Mouse (Mus musculus) forebrain, embryonic 13.5 days (tissue): ENCODE measurements at regions not wholly inside any gene's neighbourhood (a gene's known extent, or its start where the extent isn't known, plus 50 kb on each side); places are given as distances from the start of the nearest gene placed in this dataset.

Experiments
- ATAC-seq: fragments of 200-750 bp; cut with Nextera tagmentation; 2 replicates; pipeline ENCODE4 v1.8.0; 2017
- H3K27ac ChIP-seq: fragments of 300-500 bp; sonication (generic); 2 replicates; pipeline ENCODE4 v1.5.1; 2015; ENCODE audit warnings: inconsistent platforms, mild to moderate bottlenecking, moderate library complexity
- H3K27me3 ChIP-seq: fragments of 300-500 bp; sonication (generic); 2 replicates; pipeline ENCODE4 v1.6.1; 2015; ENCODE audit warnings: mild to moderate bottlenecking, inconsistent platforms
- H3K36me3 ChIP-seq: fragments of 300-500 bp; sonication (generic); 2 replicates; pipeline ENCODE4 v1.6.1; 2015; ENCODE audit warnings: mild to moderate bottlenecking, inconsistent platforms; ENCODE audit not compliant: poor library complexity, severe bottlenecking
- H3K4me1 ChIP-seq: fragments of 300-500 bp; sonication (generic); 2 replicates; pipeline ENCODE4 v1.6.1; 2015; ENCODE audit warnings: inconsistent platforms
- H3K4me2 ChIP-seq: fragments of 300-500 bp; sonication (generic); 2 replicates; pipeline ENCODE4 v1.6.1; 2015; ENCODE audit warnings: inconsistent platforms, mild to moderate bottlenecking, moderate library complexity
- H3K4me3 ChIP-seq: fragments of 300-500 bp; sonication (generic); 2 replicates; pipeline ENCODE4 v1.5.1; 2015; ENCODE audit warnings: mild to moderate bottlenecking, inconsistent platforms
- H3K9ac ChIP-seq: fragments of 300-500 bp; sonication (generic); 2 replicates; pipeline ENCODE4 v1.6.1; 2015; ENCODE audit warnings: mild to moderate bottlenecking, inconsistent platforms
- H3K9me3 ChIP-seq: fragments of 300-500 bp; sonication (generic); replicated peaks from 2 replicates; pipeline ENCODE4 v1.6.1; 2016; ENCODE audit warnings: inconsistent platforms
- WGBS: fragments of 180-500 bp; shearing (Covaris S2); methylation state at CpG from one replicate; pipeline ENCODE4 v1.1.7; 2015; 5-methylcytosine and 5-hydroxymethylcytosine counted together

- Histone ChIP-seq H3K27me3 (no peaks in the 10 kb centered on the region), H3K4me3 (no peak overlapping the region), H3K4me2 (no peak overlapping the region), H3K27ac (no peak overlapping the region), H3K4me1 (peaks cover 32% of the 10 kb centered on the region), H3K9ac (no peak overlapping the region), H3K9me3 (no peaks in the 10 kb centered on the region), H3K36me3 (no peaks in the 10 kb centered on the region)
- WGBS, result 93% methylated on average over 4 of the region's 4 CpGs
- ATAC-seq, result no peak
Observed at GRCm38 (mm10) chr12:52436941-52437340, 66.8 kb upstream of the Arhgap5 start.

GRCm38 (mm10) chr12:52439241-52439640 is 64.5 kb upstream of the Arhgap5 start:
- H3K27me3 ChIP-seq, result no peaks in the 10 kb centered on the region
- WGBS, result 93% methylated on average over 1 of the region's 1 CpGs
- H3K4me3 ChIP-seq, result no peak overlapping the region
- no peak overlapping the region for H3K9ac ChIP-seq
- no peak overlapping the region for H3K27ac ChIP-seq
- H3K4me2 ChIP-seq, result no peak overlapping the region
- no peak for ATAC-seq
- peaks cover 32% of the 10 kb centered on the region for H3K4me1 ChIP-seq
- H3K9me3 ChIP-seq, result no peaks in the 10 kb centered on the region
- H3K36me3 ChIP-seq, result no peaks in the 10 kb centered on the region

DNA sequence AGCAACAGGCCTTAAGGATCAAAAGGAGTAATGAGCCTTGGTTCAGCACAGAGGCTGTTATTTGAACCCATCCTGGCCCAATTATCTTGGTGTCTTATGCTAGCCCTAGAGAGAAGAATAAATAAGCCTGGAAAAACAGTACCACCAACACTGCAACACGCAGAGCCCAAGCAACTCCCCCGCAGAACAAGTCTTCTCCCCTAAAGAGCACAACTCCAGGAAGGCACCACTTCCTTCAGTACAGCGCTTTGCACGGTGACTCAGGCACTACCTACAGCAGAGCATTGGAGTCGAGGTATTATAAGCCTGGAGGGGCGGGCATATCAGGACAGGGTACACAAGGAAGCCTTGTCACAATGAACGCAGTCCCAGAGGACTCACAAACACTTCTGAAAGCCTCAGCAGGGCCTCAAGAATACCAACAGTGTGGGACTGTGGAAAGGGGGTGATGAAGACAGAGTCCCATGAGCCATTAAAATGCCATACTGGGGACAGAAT is 62.9 kb upstream of the Arhgap5 start:
- H3K4me1 ChIP-seq, result peaks cover 17% of the 10 kb centered on the region
- ATAC-seq, result no peak
- no peak overlapping the region for H3K27ac ChIP-seq
- no peak overlapping the region for H3K9ac ChIP-seq
- WGBS, result 34% methylated on average over 7 of the region's 7 CpGs
- no peaks in the 10 kb centered on the region for H3K27me3 ChIP-seq
- no peaks in the 10 kb centered on the region for H3K36me3 ChIP-seq
- H3K4me2 ChIP-seq, result no peak overlapping the region
- H3K9me3 ChIP-seq, result no peaks in the 10 kb centered on the region
- H3K4me3 ChIP-seq, result no peak overlapping the region

DNA sequence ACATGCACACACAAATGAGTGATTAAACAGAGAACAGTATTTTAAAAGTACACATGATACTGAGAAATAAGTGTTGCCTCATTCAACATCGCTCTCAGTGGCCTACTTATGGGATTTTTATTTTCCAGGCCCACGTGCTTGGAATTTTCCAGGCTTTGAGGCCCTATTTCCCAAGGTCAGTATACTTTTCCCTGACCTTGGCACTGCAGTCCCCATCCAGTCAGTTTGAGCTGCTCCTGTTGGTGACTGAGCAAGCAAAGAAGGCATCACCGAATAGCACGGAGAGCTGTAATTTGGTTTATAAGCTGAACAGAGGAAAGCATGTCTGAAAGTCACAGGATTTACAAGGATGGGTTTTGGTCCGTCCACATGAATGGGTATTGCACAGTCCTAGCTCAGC is 61.4 kb upstream of the Arhgap5 start:
- Histone ChIP-seq H3K27me3 (no peaks in the 10 kb centered on the region), H3K9ac (no peak overlapping the region), H3K4me3 (no peak overlapping the region), H3K27ac (no peak overlapping the region), H3K4me1 (peaks cover 14% of the 10 kb centered on the region), H3K36me3 (no peaks in the 10 kb centered on the region), H3K9me3 (no peaks in the 10 kb centered on the region), H3K4me2 (no peak overlapping the region)
- ATAC-seq, result no peak
- WGBS, result 93% methylated on average over 5 of the region's 5 CpGs

DNA sequence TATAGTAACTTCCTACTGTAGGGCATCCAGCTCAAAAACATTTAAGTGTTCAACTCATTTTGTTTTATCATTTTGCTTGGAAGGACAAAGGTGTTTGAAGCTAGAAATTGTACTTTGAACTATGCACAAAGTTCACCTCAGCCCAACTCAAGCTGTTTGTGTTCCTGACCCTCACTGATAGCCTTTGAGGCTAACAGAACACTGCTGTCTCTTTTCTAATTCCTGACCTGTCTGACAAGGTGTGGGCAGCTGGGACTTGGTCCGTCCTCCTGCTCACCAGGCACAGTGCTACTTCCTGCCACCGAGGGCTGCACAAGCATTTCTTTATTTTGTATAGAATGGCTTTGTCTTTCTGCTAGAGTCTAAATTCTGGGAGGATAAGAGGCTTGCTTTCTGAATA is 58.0 kb upstream of the Arhgap5 start:
- H3K4me1 ChIP-seq, result peaks cover 6% of the 10 kb centered on the region
- no peak for ATAC-seq
- no peak overlapping the region for H3K9ac ChIP-seq
- no peak overlapping the region for H3K27ac ChIP-seq
- no peaks in the 10 kb centered on the region for H3K9me3 ChIP-seq
- WGBS, result 44% methylated on average over 2 of the region's 2 CpGs
- no peak overlapping the region for H3K4me3 ChIP-seq
- no peak overlapping the region for H3K4me2 ChIP-seq
- H3K36me3 ChIP-seq, result no peaks in the 10 kb centered on the region
- no peaks in the 10 kb centered on the region for H3K27me3 ChIP-seq

GRCm38 (mm10) chr12:52446501-52446900 is 57.3 kb upstream of the Arhgap5 start:
- 80% methylated on average over 7 of the region's 7 CpGs for WGBS
- ATAC-seq, result no peak
- H3K27ac ChIP-seq, result no peak overlapping the region
- no peak overlapping the region for H3K4me3 ChIP-seq
- H3K9me3 ChIP-seq, result no peaks in the 10 kb centered on the region
- H3K4me1 ChIP-seq, result no peaks in the 10 kb centered on the region
- no peak overlapping the region for H3K9ac ChIP-seq
- H3K27me3 ChIP-seq, result no peaks in the 10 kb centered on the region
- no peak overlapping the region for H3K4me2 ChIP-seq
- H3K36me3 ChIP-seq, result no peaks in the 10 kb centered on the region

DNA sequence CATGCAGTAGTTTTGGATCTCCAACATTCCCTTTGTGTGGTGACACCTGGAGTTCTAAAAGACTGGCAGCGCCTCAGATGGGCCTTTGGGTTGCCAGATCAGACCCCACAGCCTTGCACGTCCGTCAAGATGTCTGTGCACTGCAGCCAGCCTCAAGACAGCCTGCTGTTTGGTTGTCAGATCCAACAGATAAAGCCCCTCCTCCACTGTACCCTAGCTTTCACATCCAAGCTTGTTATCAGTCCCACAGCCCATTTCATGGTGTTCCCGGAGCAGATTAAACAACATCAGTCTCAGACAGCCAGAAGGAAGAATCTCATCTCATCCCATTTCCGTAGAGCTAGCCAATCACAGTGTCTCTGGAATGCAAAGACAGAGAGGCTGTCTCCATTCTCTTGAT is 56.3 kb upstream of the Arhgap5 start:
- no peak overlapping the region for H3K4me3 ChIP-seq
- 80% methylated on average over 5 of the region's 5 CpGs for WGBS
- ATAC-seq, result no peak
- H3K27me3 ChIP-seq, result no peaks in the 10 kb centered on the region
- no peak overlapping the region for H3K4me2 ChIP-seq
- no peaks in the 10 kb centered on the region for H3K9me3 ChIP-seq
- H3K27ac ChIP-seq, result no peak overlapping the region
- H3K4me1 ChIP-seq, result no peaks in the 10 kb centered on the region
- no peaks in the 10 kb centered on the region for H3K36me3 ChIP-seq
- H3K9ac ChIP-seq, result no peak overlapping the region

DNA sequence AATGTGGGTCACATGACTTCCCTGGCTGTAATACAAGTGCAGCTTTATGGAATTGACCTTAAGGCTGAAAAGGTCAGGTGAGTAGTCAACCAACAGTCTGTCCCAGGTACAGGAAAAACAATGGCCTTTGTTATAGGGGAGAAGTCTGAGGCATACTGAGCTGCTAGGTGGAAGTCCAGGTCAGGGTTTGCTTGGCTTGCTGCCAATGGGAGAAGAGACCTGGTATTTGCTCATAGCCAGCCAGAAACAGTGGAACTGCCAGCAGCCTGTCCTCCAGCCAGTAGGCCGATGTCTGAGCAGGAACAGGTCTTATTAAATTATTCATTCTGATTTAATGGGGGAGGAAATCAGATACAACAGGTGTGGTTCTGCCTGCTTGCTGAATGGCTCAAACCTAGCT is 55.6 kb upstream of the Arhgap5 start:
- no peaks in the 10 kb centered on the region for H3K36me3 ChIP-seq
- WGBS, result 77% methylated on average over 1 of the region's 1 CpGs
- no peak overlapping the region for H3K9ac ChIP-seq
- no peaks in the 10 kb centered on the region for H3K27me3 ChIP-seq
- no peaks in the 10 kb centered on the region for H3K4me1 ChIP-seq
- no peak overlapping the region for H3K4me2 ChIP-seq
- ATAC-seq, result no peak
- H3K9me3 ChIP-seq, result no peaks in the 10 kb centered on the region
- no peak overlapping the region for H3K27ac ChIP-seq
- no peak overlapping the region for H3K4me3 ChIP-seq

DNA sequence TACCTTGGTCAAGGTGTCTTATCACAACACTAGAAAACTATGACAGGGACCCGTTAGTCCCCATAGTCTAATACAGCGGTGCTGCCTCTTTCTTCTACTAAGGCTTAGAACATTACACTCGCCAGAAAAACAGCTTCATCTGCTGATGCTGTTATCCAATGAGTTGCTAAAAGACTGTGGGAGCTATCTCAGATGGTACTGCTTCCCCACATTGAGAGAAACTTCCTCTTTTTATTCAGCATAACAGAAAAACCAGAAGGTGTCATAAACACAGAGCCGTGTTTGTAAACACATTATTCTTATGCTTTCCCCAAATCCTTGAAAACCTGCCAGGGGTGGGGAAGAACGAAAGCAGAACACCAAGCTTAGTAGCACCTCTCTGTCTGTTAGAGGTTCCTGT is 49.9 kb upstream of the Arhgap5 start:
- no peaks in the 10 kb centered on the region for H3K36me3 ChIP-seq
- H3K27me3 ChIP-seq, result no peaks in the 10 kb centered on the region
- H3K9me3 ChIP-seq, result 0 out of 2 replicates have a peak, but pooled peaks cover 5% of the 10 kb centered on the region
- H3K4me1 ChIP-seq, result no peaks in the 10 kb centered on the region
- no peak for ATAC-seq
- no peak overlapping the region for H3K4me3 ChIP-seq
- 90% methylated on average over 5 of the region's 5 CpGs for WGBS
- no peak overlapping the region for H3K27ac ChIP-seq
- H3K9ac ChIP-seq, result no peak overlapping the region
- H3K4me2 ChIP-seq, result no peak overlapping the region
